Mouse (Mus musculus): ENCODE results near the gene Notch3.

GRCm38 (mm10) chr17:32183017-32183416 lies 16.4 kb upstream of the Notch3 start:
- TF ChIP-seq CTCF (IDR thresholded peaks at IDR 0.05; ENCODE audit: extremely low read depth, insufficient read depth, low read length), result no peak
- TF ChIP-seq POLR2A (IDR thresholded peaks at IDR 0.05; ENCODE audit: extremely low read depth, insufficient read depth, low read length), result no peak

Data from cortical plate, adult 2 months (tissue).